Mouse (Mus musculus) kidney, postnatal 0 days (tissue): Measurements from ENCODE around the gene Gpd1. TPM values are rescaled to one million over a fixed set of nuclear protein-coding genes. Genes with fewer than 3 reads are reported as not detected.
"Not testable (repeated sequence)": the region's sequence is repeated elsewhere in the genome, so short reads cannot be mapped to it uniquely, and the experiment has no call there.

Experiments used
- ATAC-seq: fragments of 200-750 bp; cut with Nextera tagmentation; replicated peaks from 2 replicates; pipeline ENCODE4 v1.8.0; 2017; ENCODE audit warnings: low read depth, moderate number of reproducible peaks, moderate TSS enrichment, moderate library complexity; ENCODE audit not compliant: low FRiP score
- DNase-seq: peaks from one replicate; pipeline ENCODE4 v3.0.0-alpha.2; 2016; ENCODE audit warnings: low spot score
- H3K27ac ChIP-seq: fragments of 300-500 bp; sonication (generic); 2 replicates; pipeline ENCODE4 v1.5.1; 2014; ENCODE audit warnings: mild to moderate bottlenecking
- H3K27me3 ChIP-seq: fragments of 300-500 bp; sonication (generic); 2 replicates; pipeline ENCODE4 v1.6.1; 2014; ENCODE audit warnings: low read length, mixed read lengths; ENCODE audit not compliant: insufficient read depth
- H3K36me3 ChIP-seq: fragments of 300-500 bp; sonication (generic); 2 replicates; pipeline ENCODE4 v1.6.1; 2014; ENCODE audit warnings: low read length, mixed read lengths; ENCODE audit not compliant: insufficient read depth
- H3K4me1 ChIP-seq: fragments of 300-500 bp; sonication (generic); replicated peaks from 2 replicates; pipeline ENCODE4 v1.6.1; 2014; ENCODE audit warnings: antibody characterized with exemption, low read length, mixed read lengths; ENCODE audit not compliant: insufficient read depth
- H3K4me2 ChIP-seq: fragments of 300-500 bp; sonication (generic); 2 replicates; pipeline ENCODE4 v1.6.1; 2014; ENCODE audit warnings: mild to moderate bottlenecking, low read length, moderate library complexity, mixed read lengths
- H3K4me3 ChIP-seq: fragments of 300-500 bp; sonication (generic); replicated peaks from 2 replicates; pipeline ENCODE4 v1.5.1; 2014; ENCODE audit warnings: low read depth, low read length
- H3K9ac ChIP-seq: fragments of 300-500 bp; sonication (generic); 2 replicates; pipeline ENCODE4 v1.6.1; 2014; ENCODE audit warnings: low read depth, low read length
- H3K9me3 ChIP-seq: fragments of 300-500 bp; sonication (generic); replicated peaks from 2 replicates; pipeline ENCODE4 v1.6.1; 2016; ENCODE audit warnings: low read length, inconsistent platforms, mixed read lengths
- CTCF ChIP-seq: IDR thresholded peaks from 2 replicates; pipeline ENCODE4 v1.5.1; 2016; ENCODE audit warnings: antibody characterized with exemption, low read depth, mild to moderate bottlenecking, moderate library complexity
- WGBS: fragments of 180-500 bp; shearing (Covaris S2); extraction: QIAGEN DNeasy Blood & Tissue Kit; methylation state at CpG from one replicate; pipeline ENCODE4 v1.1.7; 2014; 5-methylcytosine and 5-hydroxymethylcytosine counted together
- polyA plus RNA-seq: library from polyadenylated mRNA; unstranded; fragments of >200 nt; fragmentation: Nextera tagmentation; extraction: Ambion mirVana; gene quantifications from 2 replicates; pipeline ENCODE4 v1.2.1, GENCODE M21; 2015

Gpd1 gene
- polyA plus RNA-seq, 1 experiment from 2014 or later = 46.1 TPM

DNA sequence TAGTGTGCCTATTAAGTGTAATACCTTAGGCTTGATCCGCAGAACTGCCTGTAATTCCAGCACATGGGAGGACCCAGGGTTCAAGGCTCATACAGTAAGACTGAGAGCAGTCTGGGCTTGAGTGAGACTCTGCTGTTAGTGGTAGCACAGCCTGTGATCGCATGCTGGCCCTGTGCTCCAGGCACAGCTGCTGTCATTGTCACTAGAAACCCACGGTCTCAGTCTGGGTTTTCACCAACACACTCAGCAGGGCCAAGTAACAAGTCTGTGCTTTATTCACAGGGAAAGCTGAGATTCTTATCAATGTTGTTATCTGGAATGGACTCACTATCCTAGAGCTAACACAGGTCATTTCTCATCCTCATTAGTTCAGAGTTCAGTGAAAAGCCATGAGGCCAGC, 36.9 kb downstream of the Gpd1 start:
- Histone ChIP-seq H3K4me3 (no peak overlapping the region), H3K9ac (no peak overlapping the region), H3K36me3 (no peaks in the 10 kb centered on the region), H3K9me3 (no peaks in the 10 kb centered on the region), H3K4me2 (no peak overlapping the region), H3K27me3 (no peaks in the 10 kb centered on the region), H3K27ac (no peak overlapping the region), H3K4me1 (no peaks in the 10 kb centered on the region)
- no peak for ATAC-seq
- TF ChIP-seq CTCF = no peak
- 72% methylated on average over 3 of the region's 3 CpGs for WGBS
- no peak for DNase-seq

DNA sequence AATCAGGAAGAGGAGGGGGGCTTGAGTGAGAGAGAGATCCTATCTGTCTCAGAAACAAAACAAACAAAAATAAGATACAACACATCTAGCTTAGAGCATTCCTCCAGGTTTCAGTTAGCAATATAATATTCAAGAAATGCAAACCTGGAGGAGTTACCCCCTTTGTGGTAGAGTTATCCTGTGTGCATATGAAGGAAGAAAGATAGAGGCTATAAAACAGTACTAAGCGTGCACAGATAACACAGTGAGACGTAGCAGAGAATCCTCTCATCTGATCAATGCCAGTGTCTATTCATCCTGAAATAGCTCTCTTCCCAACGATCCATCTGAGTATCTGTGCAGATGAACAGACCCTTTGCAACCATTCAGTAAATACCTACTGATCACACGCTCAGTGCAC, 50.2 kb downstream of the Gpd1 start:
- peaks cover 2% of the 10 kb centered on the region; the same call in 1 of the 2 replicates for H3K4me1 ChIP-seq
- H3K36me3 ChIP-seq = 0 out of 2 replicates have a peak, but pooled peaks cover 4% of the 10 kb centered on the region
- H3K4me2 ChIP-seq = no peak overlapping the region
- no peaks in the 10 kb centered on the region for H3K9me3 ChIP-seq
- H3K4me3 ChIP-seq = no peak overlapping the region
- WGBS = 78% methylated on average over 4 of the region's 4 CpGs
- no peak for DNase-seq
- no peak for TF ChIP-seq CTCF
- H3K9ac ChIP-seq = no peak overlapping the region
- no peak for ATAC-seq
- H3K27me3 ChIP-seq = no peaks in the 10 kb centered on the region
- H3K27ac ChIP-seq = no peak overlapping the region

DNA sequence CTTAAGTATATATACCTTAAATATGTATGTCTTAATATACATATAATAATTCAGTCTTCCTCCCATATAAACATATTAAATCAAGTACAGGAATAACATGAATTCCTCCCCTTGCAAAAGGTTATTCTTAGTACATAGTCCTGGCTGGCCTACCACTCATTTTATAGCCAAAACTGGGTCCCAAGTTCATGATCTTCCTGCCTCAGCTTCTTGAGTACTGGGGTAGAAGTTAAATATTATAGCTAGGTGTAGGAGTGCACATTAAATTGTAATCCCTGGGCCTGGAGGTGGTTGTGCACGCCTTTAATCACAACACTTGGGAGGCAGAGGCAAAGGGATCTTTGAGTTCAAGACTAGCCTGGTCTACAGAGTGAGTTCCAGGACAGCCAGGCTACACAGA, 51.4 kb downstream of the Gpd1 start:
- DNase-seq (no peak), ATAC-seq (no peak)
- 63% methylated on average over 1 of the region's 1 CpGs for WGBS
- H3K27me3 ChIP-seq = no peaks in the 10 kb centered on the region
- no peak overlapping the region for H3K4me3 ChIP-seq
- H3K9ac ChIP-seq = no peak overlapping the region
- no peak for TF ChIP-seq CTCF
- H3K4me2 ChIP-seq = no peak overlapping the region
- H3K4me1 ChIP-seq = peaks cover 2% of the 10 kb centered on the region; the same call in 1 of the 2 replicates
- H3K27ac ChIP-seq = no peak overlapping the region
- H3K36me3 ChIP-seq = 0 out of 2 replicates have a peak, but pooled peaks cover 4% of the 10 kb centered on the region
- H3K9me3 ChIP-seq = no peaks in the 10 kb centered on the region

DNA sequence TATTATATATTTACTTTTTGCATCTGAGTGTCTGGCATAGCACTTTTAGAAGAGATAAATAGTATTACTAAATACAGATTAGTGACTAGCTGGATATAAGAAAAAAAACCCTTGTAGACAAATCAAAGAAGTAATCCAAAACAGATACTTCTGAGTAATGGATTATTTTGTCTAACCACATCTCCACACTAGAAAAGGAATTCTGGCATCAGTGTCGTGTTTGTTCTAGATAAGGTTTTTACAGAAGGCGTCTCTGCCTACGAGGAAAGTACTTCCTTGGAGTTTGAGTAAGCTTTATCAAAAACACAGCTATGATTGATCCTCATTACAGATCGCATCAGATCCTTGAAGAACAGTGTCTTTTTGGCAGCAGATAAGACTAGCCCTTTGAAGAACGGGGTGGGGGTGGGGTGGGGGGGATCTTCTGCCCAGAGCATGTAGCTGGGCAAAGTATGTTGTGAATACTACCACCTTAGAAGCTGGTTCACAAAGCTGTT, 53.7 kb downstream of the Gpd1 start:
- H3K27me3 ChIP-seq = no peaks in the 10 kb centered on the region
- WGBS = 17% methylated on average over 5 of the region's 5 CpGs
- peak overlapping the region; percentile 87 for H3K9ac ChIP-seq
- H3K4me2 ChIP-seq = peak overlapping the region; percentile 83
- H3K4me3 ChIP-seq = peak overlapping the region; percentile 84
- no peaks in the 10 kb centered on the region for H3K9me3 ChIP-seq
- DNase-seq (no peak), ATAC-seq (no peak)
- peaks cover 2% of the 10 kb centered on the region; the same call in 1 of the 2 replicates for H3K4me1 ChIP-seq
- H3K27ac ChIP-seq = no peak overlapping the region
- no peak for TF ChIP-seq CTCF
- H3K36me3 ChIP-seq = 0 out of 2 replicates have a peak, but pooled peaks cover 4% of the 10 kb centered on the region

DNA sequence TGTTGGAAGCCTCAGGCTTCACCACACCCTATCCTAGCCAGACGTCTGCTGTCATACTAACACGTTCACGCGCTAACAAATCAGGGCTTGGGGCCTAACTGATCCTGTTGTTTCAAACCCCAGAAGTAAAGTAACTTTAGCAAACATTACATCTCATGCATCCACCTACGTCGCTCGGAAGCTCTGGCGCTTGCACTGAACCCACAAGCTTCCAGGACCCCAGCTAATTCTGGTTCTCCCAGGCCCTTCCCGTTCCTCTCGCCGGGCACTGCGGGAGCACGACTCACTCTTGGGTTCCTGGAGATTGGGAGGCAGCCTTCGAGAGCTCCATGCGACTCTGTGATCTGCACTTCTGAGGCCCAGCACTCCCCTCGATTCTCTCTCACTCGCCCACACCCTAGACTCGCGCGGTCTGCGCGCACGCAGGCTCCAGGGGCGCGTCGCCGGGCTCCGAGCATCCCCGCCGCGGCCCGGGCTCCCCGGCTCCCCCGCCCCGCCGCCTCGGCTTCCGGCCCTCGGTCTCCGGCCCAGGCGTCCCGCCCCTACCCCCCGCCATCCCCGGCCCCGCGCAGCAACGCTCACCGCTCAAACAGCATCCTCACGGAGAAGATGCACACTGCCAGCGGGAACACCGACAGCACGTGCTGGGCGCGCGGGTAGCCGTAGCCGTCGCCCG, 54.4 kb downstream of the Gpd1 start:
- Histone ChIP-seq H3K4me3 (peak overlapping the region; percentile 84), H3K27ac (peak overlapping the region; percentile 94), H3K4me2 (peak overlapping the region; percentile 83), H3K9me3 (no peaks in the 10 kb centered on the region), H3K27me3 (no peaks in the 10 kb centered on the region), H3K36me3 (0 out of 2 replicates have a peak, but pooled peaks cover 1% of the 10 kb centered on the region), H3K4me1 (peaks cover 2% of the 10 kb centered on the region; the same call in 1 of the 2 replicates), H3K9ac (peak overlapping the region; percentile 87)
- DNase-seq (peak; percentile 54), ATAC-seq (peak; percentile 41; the same call in 1 of the 2 replicates)
- no peak for TF ChIP-seq CTCF
- under 1% methylated on average over 59 of the region's 59 CpGs for WGBS

DNA sequence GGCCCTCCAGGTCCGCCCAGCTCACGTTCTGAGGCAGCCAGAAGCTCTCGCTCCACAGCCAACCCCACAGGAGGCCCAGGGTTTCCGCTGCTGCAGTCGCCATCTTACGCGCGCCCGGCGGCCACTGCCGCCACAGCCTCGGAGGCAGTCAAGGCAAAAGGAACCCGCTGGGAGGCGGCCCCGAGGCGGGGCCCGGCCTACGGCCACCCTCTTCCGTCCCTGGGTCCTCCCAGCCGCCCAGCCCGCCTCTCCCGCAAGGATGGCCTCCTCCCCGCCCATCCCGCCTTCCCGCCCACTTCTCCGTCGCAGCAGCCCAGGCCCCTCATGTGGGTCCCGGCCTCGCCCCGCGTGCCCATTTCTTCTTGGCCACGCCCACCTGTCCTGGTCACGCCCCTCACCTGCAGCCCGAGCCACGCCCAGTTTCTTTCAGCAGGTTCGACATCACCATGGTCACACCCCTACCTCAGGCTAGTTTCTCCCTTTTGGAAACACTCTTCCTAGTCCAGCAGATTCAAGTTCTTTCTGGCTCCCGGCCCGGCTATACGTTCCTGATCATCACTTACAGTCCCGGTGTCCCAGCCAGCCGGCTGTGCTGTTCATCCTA, 55.1 kb downstream of the Gpd1 start:
- peaks cover 2% of the 10 kb centered on the region; the same call in 1 of the 2 replicates for H3K4me1 ChIP-seq
- peak overlapping the region; percentile 84 for H3K4me3 ChIP-seq
- peak; percentile 96 for DNase-seq
- whole genome bisulfite sequencing = under 1% methylated on average over 37 of the region's 41 CpGs
- no peaks in the 10 kb centered on the region for H3K27me3 ChIP-seq
- H3K36me3 ChIP-seq = no peaks in the 10 kb centered on the region
- ATAC-seq = peak; percentile 96
- peak; percentile 28; the same call in 1 of the 2 replicates for TF ChIP-seq CTCF
- H3K9ac ChIP-seq = peak overlapping the region; percentile 87
- H3K27ac ChIP-seq = peak overlapping the region; percentile 94
- H3K4me2 ChIP-seq = peak overlapping the region; percentile 83
- no peaks in the 10 kb centered on the region for H3K9me3 ChIP-seq

DNA sequence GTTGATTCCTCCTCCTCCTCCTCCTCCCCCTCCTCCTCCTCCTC, 55.4 kb downstream of the Gpd1 start, which contains the start of gene Cers5:
Cers5 (minus strand) TSS at position 5 of the 44 bp plus-strand sequence.
- not testable (repeated sequence) for H3K9me3 ChIP-seq, ATAC-seq, H3K36me3 ChIP-seq, H3K4me1 ChIP-seq, H3K27me3 ChIP-seq, DNase-seq
- Histone ChIP-seq H3K9ac (peak within 1 kb of the TSS; percentile 87), H3K4me3 (peak within 1 kb of the TSS; percentile 84), H3K27ac (peak within 1 kb of the TSS; percentile 94), H3K4me2 (peak within 1 kb of the TSS; percentile 83)
